Mouse (Mus musculus) embryonic facial prominence, embryonic 14.5 days (tissue): ENCODE results near the gene Mob4. TPM values are rescaled to one million over a fixed set of nuclear protein-coding genes. Genes with fewer than 3 reads are reported as not detected.

Source experiments
- ATAC-seq: fragments of 200-750 bp; cut with Nextera tagmentation; 2 replicates; pipeline ENCODE4 v1.8.0; 2017; ENCODE audit warnings: low read depth, moderate number of reproducible peaks, moderate TSS enrichment
- DNase-seq: peaks from one replicate; pipeline ENCODE4 v3.0.0-alpha.2; 2015; ENCODE audit warnings: low spot score
- H3K27ac ChIP-seq: fragments of 300-500 bp; sonication (generic); replicated peaks from 2 replicates; pipeline ENCODE4 v1.5.1; 2014; ENCODE audit warnings: low read depth, mild to moderate bottlenecking, low read length, moderate library complexity
- H3K27me3 ChIP-seq: fragments of 300-500 bp; sonication (generic); replicated peaks from 2 replicates; pipeline ENCODE4 v1.6.1; 2014; ENCODE audit warnings: low read length; ENCODE audit not compliant: control insufficient read depth, insufficient read depth
- H3K36me3 ChIP-seq: fragments of 300-500 bp; sonication (generic); 2 replicates; pipeline ENCODE4 v1.6.1; 2014; ENCODE audit warnings: low read length, mixed read lengths; ENCODE audit not compliant: control insufficient read depth, insufficient read depth
- H3K4me1 ChIP-seq: fragments of 300-500 bp; sonication (generic); 2 replicates; pipeline ENCODE4 v1.6.1; 2014; ENCODE audit warnings: antibody characterized with exemption, low read length; ENCODE audit not compliant: control insufficient read depth, insufficient read depth
- H3K4me2 ChIP-seq: fragments of 300-500 bp; sonication (generic); 2 replicates; pipeline ENCODE4 v1.6.1; 2014; ENCODE audit warnings: low read depth, mild to moderate bottlenecking, low read length, moderate library complexity, mixed read lengths
- H3K4me3 ChIP-seq: fragments of 300-500 bp; sonication (generic); 2 replicates; pipeline ENCODE4 v1.5.1; 2014; ENCODE audit warnings: low read depth, mild to moderate bottlenecking, low read length
- H3K9ac ChIP-seq: fragments of 300-500 bp; sonication (generic); 2 replicates; pipeline ENCODE4 v1.6.1; 2014; ENCODE audit warnings: low read depth, mild to moderate bottlenecking, low read length, moderate library complexity, mixed read lengths
- H3K9me3 ChIP-seq: fragments of 300-500 bp; sonication (generic); 2 replicates; pipeline ENCODE4 v1.6.1; 2016; ENCODE audit warnings: low read length; ENCODE audit not compliant: control insufficient read depth
- WGBS: fragments of 180-500 bp; shearing (Covaris S2); extraction: QIAGEN DNeasy Blood & Tissue Kit; methylation state at CpG from one replicate; pipeline ENCODE4 v1.1.7; 2014; 5-methylcytosine and 5-hydroxymethylcytosine counted together
- polyA plus RNA-seq: library from polyadenylated mRNA; unstranded; fragments of >200 nt; fragmentation: Nextera tagmentation; extraction: Ambion mirVana; gene quantifications from 2 replicates; pipeline ENCODE4 v1.2.1, GENCODE M21; 2014

The Mob4 gene
- polyA plus RNA-seq = 117 and 122 TPM in 2 replicates

- H3K27ac ChIP-seq = peak within 1 kb of the TSS; percentile 98
- peaks cover 20% of the 10 kb centered on the region for H3K4me1 ChIP-seq
- H3K9me3 ChIP-seq = no peaks in the 10 kb centered on the region
- H3K4me3 ChIP-seq = peak within 1 kb of the TSS; percentile 99
- DNase-seq (peak; percentile 93), ATAC-seq (peak; percentile 97)
- peak within 1 kb of the TSS; percentile 98 for H3K9ac ChIP-seq
- 1% methylated on average over 24 of the region's 42 CpGs for WGBS
- H3K4me2 ChIP-seq = peak within 1 kb of the TSS; percentile 79
- H3K27me3 ChIP-seq = no peaks in the 10 kb centered on the region
- peaks cover 5% of the 10 kb centered on the region; the same call in 1 of the 2 replicates for H3K36me3 ChIP-seq
Measured at GRCm38 (mm10) chr1:55130943-55131401, at the start of gene Mob4. TSS of gene Mob4 (plus strand) at chr1:55131231.

- WGBS = 82% methylated on average over 1 of the region's 1 CpGs
- DNase-seq = no peak
Measured at GRCm38 (mm10) chr1:55082106-55082505, 48.9 kb upstream of the Mob4 start.

GRCm38 (mm10) chr1:55085781-55086366 lies 45.2 kb upstream of the Mob4 start:
- Histone ChIP-seq H3K4me3 (peak overlapping the region; percentile 98), H3K36me3 (peaks cover 54% of the 10 kb centered on the region), H3K27ac (no peak overlapping the region), H3K4me2 (peak overlapping the region; percentile 92), H3K9ac (peak overlapping the region; percentile 94; the same call in 1 of the 2 replicates), H3K27me3 (no peaks in the 10 kb centered on the region), H3K9me3 (0 out of 2 replicates have a peak, but pooled peaks cover 7% of the 10 kb centered on the region), H3K4me1 (peaks cover 18% of the 10 kb centered on the region)
- no peak for ATAC-seq
- 50% methylated on average over 7 of the region's 7 CpGs for WGBS
- no peak for DNase-seq

More at GRCm38 (mm10) chr1:55082106-55082505, 48.9 kb upstream of the Mob4 start:
- Histone ChIP-seq H3K9me3 (0 out of 2 replicates have a peak, but pooled peaks cover 7% of the 10 kb centered on the region), H3K4me2 (no peak overlapping the region), H3K36me3 (peaks cover 84% of the 10 kb centered on the region), H3K4me1 (peaks cover 10% of the 10 kb centered on the region; the same call in 1 of the 2 replicates), H3K4me3 (no peak overlapping the region), H3K27ac (no peak overlapping the region), H3K27me3 (no peaks in the 10 kb centered on the region), H3K9ac (no peak overlapping the region)
- no peak for ATAC-seq

GRCm38 (mm10) chr1:55086868-55087400 lies 44.1 kb upstream of the Mob4 start:
- 0 out of 2 replicates have a peak, but pooled peaks cover 7% of the 10 kb centered on the region for H3K9me3 ChIP-seq
- DNase-seq (no peak), ATAC-seq (0 out of 2 replicates have a peak, but pooled peaks have one; percentile 0)
- peaks cover 52% of the 10 kb centered on the region for H3K36me3 ChIP-seq
- H3K4me3 ChIP-seq = peak overlapping the region; percentile 98
- H3K4me1 ChIP-seq = peaks cover 18% of the 10 kb centered on the region
- H3K4me2 ChIP-seq = peak overlapping the region; percentile 92
- H3K27ac ChIP-seq = peak overlapping the region; percentile 95
- no peaks in the 10 kb centered on the region for H3K27me3 ChIP-seq
- WGBS = under 1% methylated on average over 12 of the region's 13 CpGs
- H3K9ac ChIP-seq = peak overlapping the region; percentile 94

- DNase-seq = peak; percentile 34
- Histone ChIP-seq H3K4me2 (peak overlapping the region; percentile 92), H3K9ac (peak overlapping the region; percentile 94), H3K27me3 (no peaks in the 10 kb centered on the region), H3K36me3 (peaks cover 52% of the 10 kb centered on the region), H3K27ac (peak overlapping the region; percentile 95), H3K4me3 (peak overlapping the region; percentile 98), H3K9me3 (0 out of 2 replicates have a peak, but pooled peaks cover 4% of the 10 kb centered on the region), H3K4me1 (peaks cover 18% of the 10 kb centered on the region)
- peak; percentile 60 for ATAC-seq
- 1% methylated on average over 14 of the region's 57 CpGs for WGBS
Measured at GRCm38 (mm10) chr1:55087401-55087904, 43.6 kb upstream of the Mob4 start.

- Histone ChIP-seq H3K27ac (peak within 1 kb of the TSS; percentile 95), H3K9me3 (no peaks in the 10 kb centered on the region), H3K4me1 (peaks cover 18% of the 10 kb centered on the region), H3K27me3 (no peaks in the 10 kb centered on the region), H3K9ac (peak within 1 kb of the TSS; percentile 94), H3K4me3 (peak within 1 kb of the TSS; percentile 98), H3K4me2 (peak within 1 kb of the TSS; percentile 92), H3K36me3 (peaks cover 49% of the 10 kb centered on the region)
- DNase-seq (peak; percentile 99), ATAC-seq (peak; percentile 95)
- 2% methylated on average over 32 of the region's 76 CpGs for WGBS
Measured at GRCm38 (mm10) chr1:55087932-55088610, 43.0 kb upstream of the Mob4 start, which contains the start of the genes Hspe1 and Hspd1. TSS of gene Hspe1 (plus strand) at chr1:55088132. TSS of gene Hspd1 (minus strand) at chr1:55088243.

GRCm38 (mm10) chr1:55088611-55089497 lies 42.2 kb upstream of the Mob4 start:
- H3K4me2 ChIP-seq = peak overlapping the region; percentile 92
- H3K27ac ChIP-seq = peak overlapping the region; percentile 95
- H3K27me3 ChIP-seq = no peaks in the 10 kb centered on the region
- H3K4me1 ChIP-seq = peaks cover 18% of the 10 kb centered on the region
- WGBS = 4% methylated on average over 16 of the region's 16 CpGs
- no peak for DNase-seq
- peak overlapping the region; percentile 98 for H3K4me3 ChIP-seq
- H3K9me3 ChIP-seq = no peaks in the 10 kb centered on the region
- H3K36me3 ChIP-seq = peaks cover 44% of the 10 kb centered on the region
- peak overlapping the region; percentile 84 for H3K9ac ChIP-seq
- no peak for ATAC-seq
